Mouse (Mus musculus): ENCODE measurements around the gene Plxnd1. TPM values are rescaled to one million over a fixed set of nuclear protein-coding genes. Genes with fewer than 3 reads are reported as not detected.

Plxnd1 gene
- total and polyA plus RNA-seq, 2 experiments from 2014 or later: 37.7 to 82.4 TPM

DNA sequence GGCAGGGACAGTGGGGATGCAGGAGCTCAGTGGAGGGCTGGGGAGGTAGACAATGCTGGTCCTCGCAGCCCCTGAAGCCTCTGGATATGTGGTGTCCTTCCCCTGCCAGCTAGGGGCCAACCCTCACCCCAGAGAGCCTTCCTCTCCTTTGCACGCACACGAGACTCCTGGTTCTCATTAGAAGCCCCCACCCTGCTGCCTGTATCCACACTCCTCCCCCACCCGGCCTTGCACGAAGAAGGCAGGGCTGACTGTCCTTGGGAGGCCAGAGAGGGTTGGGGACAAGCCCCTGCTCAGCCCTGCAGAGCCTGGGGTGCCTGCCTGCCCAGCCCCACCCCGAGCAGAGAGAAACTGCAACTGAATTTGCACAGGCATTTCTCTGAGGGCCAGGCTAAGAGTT, 37.1 kb downstream of the Plxnd1 start:
- Histone ChIP-seq H3K4me1 (ENCODE audit: control insufficient read depth, insufficient read depth) (peaks cover 48% of the 10 kb centered on the region), H3K4me3 (ENCODE audit: low read depth, low read length) (no peak overlapping the region), H3K36me3 (replicated peaks; ENCODE audit: control insufficient read depth, insufficient read depth, low read length) (peaks cover 40% of the 10 kb centered on the region), H3K9ac (replicated peaks; ENCODE audit: low read depth, low read length) (no peak overlapping the region), H3K27ac (ENCODE audit: low read depth) (peak overlapping the region; percentile 75; the same call in 1 of the 2 replicates), H3K4me2 (ENCODE audit: low read depth, low read length) (no peak overlapping the region), H3K27me3 (ENCODE audit: control insufficient read depth, insufficient read depth, low read length) (no peaks in the 10 kb centered on the region), H3K9me3 (replicated peaks; ENCODE audit: control insufficient read depth, low read length) (no peaks in the 10 kb centered on the region)
- 62% methylated on average over 6 of the region's 6 CpGs for WGBS
- ATAC-seq (ENCODE audit: insufficient read depth, low read depth) (no peak), DNase-seq (ENCODE audit: low spot score) (no peak)
- TF ChIP-seq EP300 (IDR thresholded peaks at IDR 0.05; ENCODE audit: low read depth) (no peak), CTCF (IDR thresholded peaks at IDR 0.05; ENCODE audit: low read depth) (no peak)

- H3K4me2 ChIP-seq (ENCODE audit: low read depth, low read length): no peak overlapping the region
Observed at GRCm38 (mm10) chr6:115956922-115957601, 37.7 kb downstream of the Plxnd1 start.

DNA sequence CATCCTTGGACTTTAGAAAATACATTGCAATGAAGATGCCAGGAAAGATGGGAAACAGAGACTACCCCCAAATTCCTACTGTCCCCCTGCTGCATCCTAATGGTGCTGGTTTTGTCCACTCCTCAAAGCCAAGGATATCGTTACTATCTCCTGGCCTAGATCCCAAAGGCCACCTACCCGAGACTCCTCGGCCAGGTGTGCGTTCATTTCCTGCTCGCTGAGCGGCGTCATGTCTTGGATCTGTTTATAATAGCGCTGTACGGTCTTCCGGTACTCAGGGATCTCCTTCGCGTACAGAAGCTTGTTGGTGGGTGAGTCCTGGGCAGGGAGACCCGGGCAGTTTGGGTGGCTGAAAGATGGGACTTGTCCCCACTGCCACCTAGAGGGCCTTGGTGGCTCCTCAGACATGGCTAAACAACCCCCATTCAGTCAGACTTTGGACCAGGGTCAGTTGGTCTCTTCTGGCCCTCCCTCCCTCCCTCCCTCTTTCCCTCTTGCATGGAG, 38.3 kb downstream of the Plxnd1 start:
- Histone ChIP-seq H3K27ac (ENCODE audit: low read depth) (peak overlapping the region; percentile 75; the same call in 1 of the 2 replicates), H3K9ac (replicated peaks; ENCODE audit: low read depth, low read length) (no peak overlapping the region), H3K4me2 (ENCODE audit: low read depth, low read length) (no peak overlapping the region), H3K9me3 (replicated peaks; ENCODE audit: control insufficient read depth, low read length) (no peaks in the 10 kb centered on the region), H3K4me1 (ENCODE audit: control insufficient read depth, insufficient read depth) (peaks cover 39% of the 10 kb centered on the region), H3K4me3 (ENCODE audit: low read depth, low read length) (no peak overlapping the region), H3K36me3 (replicated peaks; ENCODE audit: control insufficient read depth, insufficient read depth, low read length) (peaks cover 34% of the 10 kb centered on the region), H3K27me3 (ENCODE audit: control insufficient read depth, insufficient read depth, low read length) (no peaks in the 10 kb centered on the region)
- 81% methylated on average over 13 of the region's 13 CpGs for WGBS
- no peak for DNase-seq (ENCODE audit: low spot score)
- no peak; the same call in 1 of the 2 replicates for ATAC-seq (ENCODE audit: insufficient read depth, low read depth)
- peak; percentile 32 for TF ChIP-seq CTCF (IDR thresholded peaks at IDR 0.05; ENCODE audit: low read depth)
- no peak for TF ChIP-seq EP300 (IDR thresholded peaks at IDR 0.05; ENCODE audit: low read depth)

More at GRCm38 (mm10) chr6:115956922-115957601, 37.7 kb downstream of the Plxnd1 start:
- Histone ChIP-seq H3K9ac (replicated peaks; ENCODE audit: low read depth, low read length) (no peak overlapping the region), H3K36me3 (replicated peaks; ENCODE audit: control insufficient read depth, insufficient read depth, low read length) (peaks cover 34% of the 10 kb centered on the region), H3K4me3 (ENCODE audit: low read depth, low read length) (no peak overlapping the region), H3K9me3 (replicated peaks; ENCODE audit: control insufficient read depth, low read length) (no peaks in the 10 kb centered on the region), H3K27ac (ENCODE audit: low read depth) (peak overlapping the region; percentile 75), H3K4me1 (ENCODE audit: control insufficient read depth, insufficient read depth) (peaks cover 43% of the 10 kb centered on the region), H3K27me3 (ENCODE audit: control insufficient read depth, insufficient read depth, low read length) (no peaks in the 10 kb centered on the region)
- no peak for TF ChIP-seq EP300 (IDR thresholded peaks at IDR 0.05; ENCODE audit: low read depth)
- no peak; the same call in 1 of the 2 replicates for TF ChIP-seq CTCF (IDR thresholded peaks at IDR 0.05; ENCODE audit: low read depth)
- 27% methylated on average over 16 of the region's 16 CpGs for WGBS
- ATAC-seq (ENCODE audit: insufficient read depth, low read depth) (peak; percentile 61), DNase-seq (ENCODE audit: low spot score) (peak; percentile 84)

DNA sequence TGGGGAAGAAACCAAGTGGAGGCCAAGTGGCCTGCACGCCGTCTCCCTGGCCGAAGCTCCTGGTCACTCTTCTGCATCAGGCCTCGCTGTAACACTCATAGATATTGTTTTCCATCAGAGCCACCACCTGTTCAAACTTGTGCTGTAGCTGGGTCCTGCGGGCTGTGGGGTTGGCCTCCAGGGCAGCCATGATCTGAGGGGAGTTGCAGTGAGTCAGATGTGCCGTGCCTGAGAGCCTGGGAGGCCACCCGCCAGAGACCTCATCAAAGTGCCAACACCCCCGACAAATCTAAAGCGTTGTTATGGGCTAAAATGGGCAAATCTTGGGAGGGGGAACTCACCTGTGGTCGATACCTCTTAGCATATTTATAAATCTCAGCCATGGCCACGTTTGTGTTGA, 39.1 kb downstream of the Plxnd1 start:
- Histone ChIP-seq H3K4me2 (ENCODE audit: low read depth, low read length) (no peak overlapping the region), H3K4me1 (ENCODE audit: control insufficient read depth, insufficient read depth) (peaks cover 39% of the 10 kb centered on the region), H3K4me3 (ENCODE audit: low read depth, low read length) (no peak overlapping the region), H3K27ac (ENCODE audit: low read depth) (no peak overlapping the region), H3K27me3 (ENCODE audit: control insufficient read depth, insufficient read depth, low read length) (no peaks in the 10 kb centered on the region), H3K9ac (replicated peaks; ENCODE audit: low read depth, low read length) (no peak overlapping the region), H3K36me3 (replicated peaks; ENCODE audit: control insufficient read depth, insufficient read depth, low read length) (peaks cover 31% of the 10 kb centered on the region), H3K9me3 (replicated peaks; ENCODE audit: control insufficient read depth, low read length) (no peaks in the 10 kb centered on the region)
- TF ChIP-seq EP300 (IDR thresholded peaks at IDR 0.05; ENCODE audit: low read depth) (no peak), CTCF (IDR thresholded peaks at IDR 0.05; ENCODE audit: low read depth) (no peak)
- ATAC-seq (ENCODE audit: insufficient read depth, low read depth) (no peak), DNase-seq (ENCODE audit: low spot score) (no peak)
- WGBS: 84% methylated on average over 11 of the region's 11 CpGs

DNA sequence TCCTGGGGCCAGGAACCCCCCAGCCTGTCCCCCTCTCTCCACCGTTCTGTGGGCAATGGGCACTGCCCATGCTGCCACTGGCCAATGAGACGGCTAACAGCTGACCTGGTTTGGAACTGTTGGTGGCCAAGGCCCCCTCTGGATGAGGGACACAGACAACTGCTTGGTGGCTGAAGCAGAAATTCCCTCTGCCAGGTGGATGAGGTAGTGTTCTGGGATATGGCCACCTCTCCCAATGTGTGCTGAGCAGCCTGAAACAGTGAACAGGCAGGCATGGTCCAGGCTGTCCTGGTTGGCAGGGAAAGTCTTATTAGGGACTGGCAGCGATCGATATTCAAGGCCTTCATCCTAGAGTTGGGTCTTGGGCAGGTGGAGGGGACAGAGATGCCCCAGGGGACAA, 39.6 kb downstream of the Plxnd1 start:
- Histone ChIP-seq H3K9ac (replicated peaks; ENCODE audit: low read depth, low read length) (no peak overlapping the region), H3K27me3 (ENCODE audit: control insufficient read depth, insufficient read depth, low read length) (no peaks in the 10 kb centered on the region), H3K27ac (ENCODE audit: low read depth) (no peak overlapping the region), H3K4me3 (ENCODE audit: low read depth, low read length) (no peak overlapping the region), H3K4me1 (ENCODE audit: control insufficient read depth, insufficient read depth) (peaks cover 39% of the 10 kb centered on the region), H3K4me2 (ENCODE audit: low read depth, low read length) (no peak overlapping the region), H3K36me3 (replicated peaks; ENCODE audit: control insufficient read depth, insufficient read depth, low read length) (peaks cover 26% of the 10 kb centered on the region), H3K9me3 (replicated peaks; ENCODE audit: control insufficient read depth, low read length) (no peaks in the 10 kb centered on the region)
- no peak for ATAC-seq (ENCODE audit: insufficient read depth, low read depth)
- 90% methylated on average over 4 of the region's 4 CpGs for WGBS
- DNase-seq (ENCODE audit: low spot score): no peak
- TF ChIP-seq CTCF (IDR thresholded peaks at IDR 0.05; ENCODE audit: low read depth) (no peak), EP300 (IDR thresholded peaks at IDR 0.05; ENCODE audit: low read depth) (no peak)

All from heart, postnatal 0 days (tissue).